Mouse (Mus musculus): Measurements from ENCODE around the gene Pdcd10.

Gene Pdcd10

DNA sequence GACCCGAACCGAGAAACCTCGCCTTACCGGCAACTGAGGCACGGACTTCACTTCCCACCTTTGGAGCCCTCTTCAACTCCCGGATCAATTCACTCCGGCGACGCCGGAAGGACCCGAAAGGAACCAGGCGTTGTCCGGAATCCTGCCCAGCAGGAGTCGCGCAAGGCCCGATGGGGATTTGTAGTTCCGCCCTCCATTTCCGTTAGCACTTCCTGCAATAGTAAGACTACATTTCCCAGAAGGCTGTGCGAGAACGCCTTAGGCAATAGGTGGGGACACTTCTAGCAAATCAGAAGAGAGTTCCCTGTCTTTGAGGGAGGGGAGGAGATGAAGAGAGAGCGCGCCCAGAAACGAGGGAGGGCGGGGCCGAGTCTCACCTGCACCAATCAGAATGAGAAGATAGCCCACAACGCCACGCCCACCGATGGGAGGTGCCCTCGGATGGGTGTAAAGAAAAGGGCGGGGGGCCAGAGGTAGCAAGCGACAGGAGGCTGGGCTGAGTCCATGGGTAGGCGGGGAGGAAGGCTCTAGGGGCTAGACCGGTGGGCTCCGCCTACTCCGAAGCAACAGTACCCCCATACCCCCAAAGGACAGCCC lies at the start of gene Pdcd10:
Gene Pdcd10, minus strand, starts transcription at position 162 of the 597 bp plus-strand sequence.
- peak; percentile 100 for DNase-seq

DNA sequence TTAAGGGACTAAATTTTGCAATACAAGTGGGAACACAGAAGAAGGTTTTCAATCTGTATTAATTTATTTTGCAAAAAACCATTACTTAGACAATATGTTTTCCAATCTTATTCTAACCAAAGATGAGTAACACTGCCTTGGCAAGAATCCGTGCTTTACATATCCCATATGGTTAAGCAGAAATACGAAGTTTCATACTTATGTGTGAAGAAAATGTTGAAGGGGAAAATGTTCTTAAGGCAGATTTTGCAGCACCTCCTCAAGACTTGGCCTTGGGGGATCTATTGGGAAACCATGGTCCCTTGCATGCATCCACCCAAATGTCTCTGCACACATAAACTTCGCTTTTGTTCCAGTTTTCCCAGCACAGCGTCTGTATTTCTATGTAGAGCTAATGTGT lies 28.2 kb upstream of the Pdcd10 start:
- no peak for DNase-seq

DNA sequence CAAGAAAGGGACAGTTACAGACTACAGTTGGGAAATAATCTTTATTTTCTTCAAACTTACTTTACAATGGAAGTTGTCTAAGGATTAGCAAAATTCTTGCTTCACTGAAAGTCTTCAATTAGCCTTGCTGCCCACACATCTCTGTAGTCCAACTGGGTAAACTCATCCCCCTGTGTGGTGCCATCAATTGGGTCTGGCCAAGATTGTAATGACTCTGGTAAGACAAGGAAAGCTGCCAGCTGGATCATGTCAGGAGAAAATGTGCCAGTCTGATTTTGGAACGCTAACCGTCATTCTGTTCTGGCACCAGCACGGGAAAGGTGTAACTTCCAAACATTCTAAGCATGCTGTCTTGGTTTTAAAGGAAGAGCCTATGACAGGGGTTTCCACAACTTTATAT lies 26.6 kb upstream of the Pdcd10 start:
- DNase-seq: no peak

DNA sequence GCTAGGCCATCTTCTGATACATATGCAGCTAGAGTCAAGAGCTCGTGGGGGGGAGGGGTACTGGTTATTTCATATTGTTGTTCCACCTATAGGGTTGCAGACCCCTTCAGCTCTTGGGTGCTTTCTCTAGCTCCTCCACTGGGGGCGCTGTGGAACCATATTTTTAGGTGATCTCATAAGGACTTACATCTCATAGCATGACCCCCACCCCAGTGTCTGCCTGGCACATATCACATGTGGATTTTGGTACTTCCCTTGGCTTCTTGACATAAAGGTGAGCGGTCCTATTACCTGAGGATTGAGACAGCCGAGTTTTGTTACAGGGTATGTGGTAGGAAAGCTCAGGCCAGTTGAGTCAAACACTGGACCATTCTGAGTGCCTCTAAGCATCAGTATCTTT lies 22.7 kb upstream of the Pdcd10 start:
- DNase-seq: peak; percentile 14 to 34

DNA sequence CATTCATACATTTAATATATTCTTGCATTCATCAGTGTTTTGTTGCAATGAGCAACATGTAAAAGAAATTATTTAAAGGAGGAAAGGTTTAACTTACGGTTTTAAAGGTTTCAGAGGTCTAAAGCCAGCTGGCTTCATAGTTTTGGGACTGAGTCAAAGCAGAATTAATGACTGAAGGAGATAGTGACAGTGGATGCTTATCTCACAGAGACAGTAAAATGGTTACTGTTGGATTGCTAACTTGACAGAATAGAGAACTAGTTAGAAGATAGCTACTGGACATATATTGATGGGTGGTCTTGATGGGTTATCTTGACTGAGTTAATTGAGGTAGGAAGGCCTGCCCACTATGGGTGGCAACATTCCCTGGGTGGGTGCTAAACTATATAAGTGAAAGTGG lies 18.9 kb upstream of the Pdcd10 start:
- no peak for DNase-seq

DNA sequence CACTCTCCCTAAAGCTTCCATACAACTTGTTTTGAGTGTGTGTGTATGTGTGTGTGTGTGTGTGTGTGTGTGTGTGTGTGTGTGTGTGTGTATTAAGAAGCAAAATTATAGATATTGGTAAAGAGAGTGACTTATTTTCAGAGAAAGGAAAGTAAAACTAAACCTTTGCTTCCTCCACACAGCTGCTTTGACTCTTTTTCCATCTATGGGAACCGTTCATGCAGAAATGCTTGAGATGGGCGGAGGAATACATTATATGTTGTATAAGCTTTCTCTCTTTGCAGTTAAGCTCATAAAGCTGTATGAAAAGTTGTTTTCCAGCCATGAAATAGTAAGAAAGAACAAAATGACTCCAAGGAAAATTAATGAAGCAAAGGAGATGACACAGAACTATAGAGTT lies 17.4 kb upstream of the Pdcd10 start:
- DNase-seq: no peak

DNA sequence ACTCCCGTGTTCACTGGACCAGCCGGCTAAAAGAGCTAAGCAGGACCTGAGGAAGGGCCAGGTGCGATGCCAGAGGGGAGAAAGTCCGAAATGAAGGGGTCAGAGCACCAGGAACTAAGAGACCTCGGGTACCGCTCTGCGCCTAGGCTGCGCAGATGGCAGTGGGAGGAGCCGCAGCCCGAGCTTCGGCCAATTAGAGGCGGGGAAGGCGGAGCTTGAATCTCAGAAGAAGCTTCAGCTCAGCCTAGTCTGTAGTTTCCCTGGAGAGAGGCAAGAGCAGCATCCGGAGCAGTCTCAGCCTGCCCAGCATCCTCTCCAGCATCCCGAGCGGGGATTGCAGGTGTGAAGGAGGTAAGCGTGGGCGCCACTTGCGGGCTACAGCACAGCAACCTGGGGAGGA lies 636 bp upstream of the Pdcd10 start, which contains the start of gene Serpini1:
Gene Serpini1, plus strand, starts transcription at position 256 of the 400 bp plus-strand sequence.
- DNase-seq: peak; percentile 92 to 95

DNA sequence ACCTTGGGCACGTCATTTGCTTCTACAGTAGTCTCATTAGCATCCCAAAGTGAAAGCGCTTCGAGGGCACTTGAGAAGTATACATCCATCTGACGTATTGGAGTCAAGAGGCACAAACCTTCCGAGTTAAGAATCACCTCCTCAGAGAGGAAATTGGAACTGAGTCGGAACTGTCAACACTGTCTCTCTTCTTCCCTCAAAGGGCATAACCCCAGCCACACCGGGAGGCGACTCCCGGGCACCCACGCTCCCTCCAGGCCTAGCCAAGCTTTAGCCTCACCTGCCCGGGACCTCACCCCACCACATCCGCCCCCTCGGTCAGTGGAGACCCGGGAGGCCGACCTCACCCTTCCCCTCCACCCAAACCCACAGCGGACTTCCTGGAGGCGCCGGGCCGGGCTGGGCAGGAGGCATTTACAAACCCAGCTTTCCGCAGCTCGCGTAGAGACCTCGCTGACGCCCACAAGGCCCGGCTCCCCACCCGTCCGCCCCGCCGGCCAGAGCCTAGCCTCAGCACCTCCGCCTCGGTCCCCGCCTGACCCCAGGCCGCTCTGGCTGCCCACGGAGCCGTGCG lies 448 bp downstream of the Pdcd10 start:
- DNase-seq: no peak

DNA sequence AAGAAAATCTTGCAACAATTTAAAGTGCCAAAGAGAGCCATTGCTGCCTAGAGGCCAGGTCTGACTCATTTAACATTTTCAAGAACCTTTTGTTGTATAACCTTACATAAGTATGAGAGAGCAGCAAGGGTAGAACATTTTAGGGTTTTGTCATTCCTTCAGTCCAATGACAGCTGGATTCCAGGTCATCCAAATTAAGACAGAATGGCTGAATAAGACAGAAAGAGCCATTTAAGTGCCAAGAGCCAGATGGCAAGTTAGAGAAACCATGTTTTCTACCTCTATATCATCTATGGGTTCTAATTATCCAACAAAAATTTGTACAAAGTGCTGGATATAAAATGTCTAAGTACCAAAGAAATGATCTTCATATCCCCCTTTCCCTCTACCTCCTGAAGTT lies 5.4 kb downstream of the Pdcd10 start:
- DNase-seq: no peak

DNA sequence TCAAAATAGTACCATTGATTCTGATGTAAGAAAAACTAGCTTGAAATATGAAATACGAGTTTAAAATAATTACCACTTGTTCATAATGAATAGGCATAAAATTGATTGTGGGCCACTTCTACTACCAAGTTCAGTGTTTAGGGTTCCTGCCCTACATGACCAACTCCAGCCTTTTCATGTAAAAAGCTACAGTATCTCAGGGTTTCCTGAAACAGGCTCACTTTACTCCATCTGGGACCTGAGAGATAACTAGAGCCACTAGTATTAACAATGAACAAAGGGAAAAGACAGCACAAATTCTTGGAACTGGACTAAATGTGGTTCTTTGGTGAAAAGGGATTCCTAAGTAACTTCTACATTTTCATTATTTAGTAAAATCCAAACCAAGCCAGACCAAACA lies 12.4 kb downstream of the Pdcd10 start:
- DNase-seq: no peak

DNA sequence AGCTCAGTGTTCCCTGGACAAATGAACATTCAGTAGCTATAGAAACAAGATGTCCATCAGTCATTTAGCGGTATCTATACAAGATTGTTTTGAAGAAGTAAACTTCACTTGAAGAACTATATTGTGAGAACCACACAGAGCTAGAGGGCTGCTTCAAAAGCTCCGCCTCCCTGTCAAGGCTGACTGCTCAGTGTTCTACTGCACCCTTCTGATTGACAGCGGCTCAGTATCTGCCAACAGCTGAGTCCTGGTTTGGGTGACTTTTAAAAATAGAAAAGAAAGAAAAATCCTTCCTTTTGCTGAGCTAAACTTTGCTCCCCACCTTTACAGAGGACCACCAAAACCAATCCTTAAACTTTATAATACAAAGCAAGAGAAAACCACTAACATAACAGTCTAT lies 13.8 kb downstream of the Pdcd10 start:
- peak; percentile 64 to 71 for DNase-seq

DNA sequence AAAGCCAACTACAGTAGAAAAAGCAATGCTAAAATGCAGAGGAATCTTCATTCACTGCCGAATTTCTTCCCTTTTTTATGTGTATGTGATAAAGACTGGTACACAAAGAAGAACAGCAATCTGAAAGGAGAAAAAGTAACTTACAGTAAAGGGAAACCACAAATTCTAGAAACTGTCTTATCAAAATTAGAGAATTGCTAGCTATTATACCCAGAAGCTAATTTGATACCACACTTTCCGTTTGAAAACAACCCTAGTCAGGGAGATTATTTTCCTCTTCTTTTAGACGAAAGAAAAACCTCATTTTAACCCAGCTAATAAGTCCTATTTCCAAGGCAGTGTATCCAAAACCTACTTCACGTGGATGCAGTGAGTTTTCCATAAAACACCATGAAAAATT lies 15.4 kb downstream of the Pdcd10 start:
- DNase-seq: no peak

DNA sequence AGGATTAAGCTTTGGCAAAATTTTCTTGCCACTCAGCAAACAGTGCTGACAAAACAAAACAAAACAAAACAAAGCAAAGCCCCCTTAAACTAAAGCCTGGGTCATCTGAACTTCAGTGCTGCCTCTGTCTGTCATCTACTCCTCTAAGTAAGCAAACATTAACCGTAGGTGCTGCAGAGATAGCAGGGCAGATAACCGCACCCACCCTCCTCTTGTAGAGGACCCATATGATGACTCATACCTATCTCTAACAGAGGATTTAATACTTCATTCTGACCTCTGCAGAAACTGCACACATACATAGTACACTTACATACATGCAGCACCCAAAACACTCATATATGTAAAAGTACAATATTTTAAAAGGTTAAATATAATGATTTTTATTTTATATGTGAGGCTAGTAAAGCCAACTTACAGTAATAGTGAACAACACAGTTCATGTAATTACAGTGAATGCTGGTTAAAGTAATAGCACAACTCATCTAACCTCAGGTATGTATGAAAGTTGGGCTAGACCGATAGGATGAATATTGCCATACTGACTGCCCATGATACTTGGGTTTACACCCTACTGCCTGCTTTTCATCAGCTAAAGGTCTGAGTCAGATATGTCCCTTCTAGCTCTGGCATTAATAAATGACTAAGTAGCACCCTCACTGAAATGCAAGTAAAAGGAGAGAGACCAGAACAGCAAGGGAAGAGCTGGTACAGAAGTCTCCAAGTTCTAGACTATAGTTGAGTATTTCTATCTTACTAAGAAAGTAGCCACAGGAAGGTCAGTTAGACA lies 22.4 kb downstream of the Pdcd10 start:
- no peak for DNase-seq

DNA sequence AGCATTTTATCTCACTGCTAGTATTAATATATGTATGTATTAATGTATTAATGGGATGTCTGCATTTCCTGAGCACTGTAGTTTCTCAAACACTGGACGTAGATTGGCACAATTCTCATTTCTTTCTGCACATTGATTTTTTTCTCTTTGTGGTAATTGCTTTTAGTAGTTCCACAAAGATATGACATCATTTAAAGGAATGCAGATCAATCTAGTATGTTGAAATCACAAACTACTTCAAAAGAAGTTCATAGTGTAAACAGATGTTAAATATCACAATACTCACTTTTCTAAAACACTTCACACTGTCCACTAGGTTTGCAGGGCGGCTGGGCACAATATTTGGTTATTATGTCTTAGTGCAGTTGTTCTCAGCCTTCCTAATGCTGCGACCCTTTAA lies 25.6 kb downstream of the Pdcd10 start:
- no peak for DNase-seq

DNA sequence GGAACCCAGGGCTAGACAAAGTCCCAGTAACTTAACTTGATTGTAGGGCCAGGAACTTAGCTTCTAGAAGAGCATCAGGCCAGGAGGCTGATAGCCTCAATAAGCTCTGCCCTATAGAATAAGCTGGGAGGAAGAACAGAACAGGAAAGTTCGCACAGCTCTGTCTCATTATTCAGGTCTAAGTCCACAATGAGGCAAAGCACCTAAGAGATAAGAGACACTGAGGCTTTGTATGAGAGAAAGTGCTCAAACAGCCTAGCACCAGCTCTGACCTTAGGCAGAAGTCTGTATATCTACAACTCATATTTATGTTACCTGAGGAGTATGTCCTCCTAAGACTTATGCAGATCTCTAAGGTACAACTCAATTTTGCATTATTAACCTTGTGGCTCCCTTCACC lies 34.1 kb downstream of the Pdcd10 start:
- DNase-seq: no peak

DNA sequence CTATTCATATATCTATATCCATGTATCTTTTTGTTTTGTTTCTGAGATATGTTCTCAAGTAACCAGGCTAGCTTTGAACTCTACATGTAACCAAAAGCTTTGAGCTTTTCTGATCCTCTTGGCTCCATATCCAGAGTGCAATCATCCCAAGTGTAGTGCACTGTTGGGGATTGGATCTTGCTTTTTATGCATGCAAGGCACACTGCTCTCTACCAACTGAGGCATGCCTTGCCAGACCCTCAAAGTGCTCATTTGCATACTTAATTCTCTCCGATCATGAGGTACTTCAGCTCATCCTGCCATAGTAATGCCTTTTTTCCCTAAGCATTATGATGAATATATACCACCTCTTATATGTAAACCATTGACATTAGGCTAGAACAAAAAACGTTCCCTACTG lies 35.3 kb downstream of the Pdcd10 start:
- no peak for DNase-seq

DNA sequence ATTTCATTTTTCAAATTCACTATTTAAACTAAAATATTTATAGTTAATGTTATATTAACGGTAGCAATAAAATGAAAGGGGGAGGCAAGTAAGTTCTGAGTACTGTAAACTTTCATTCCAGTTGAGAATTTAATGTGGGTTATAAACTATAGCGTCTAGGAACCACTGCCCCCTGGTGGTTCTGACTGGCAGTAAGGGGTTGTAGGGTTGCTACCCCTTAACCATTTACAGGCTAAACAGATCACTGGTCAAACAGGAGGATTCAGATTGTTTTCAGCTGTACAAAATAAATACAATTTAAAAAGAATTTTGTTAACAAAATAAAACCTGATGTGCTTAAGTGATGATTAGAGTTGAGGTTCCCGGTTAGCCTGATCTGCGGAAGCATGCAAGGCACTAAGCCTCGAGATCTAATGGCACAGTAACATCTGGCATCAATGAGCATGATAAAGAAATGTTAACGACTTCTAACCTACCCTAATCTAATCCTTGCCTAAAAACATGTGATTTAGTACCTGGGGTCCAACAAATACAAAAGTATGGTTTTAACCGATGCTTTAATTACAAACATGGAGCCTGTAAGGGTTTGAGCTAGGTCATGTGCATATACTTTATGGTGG lies 38.9 kb downstream of the Pdcd10 start:
- peak; percentile 41 to 72 for DNase-seq

DNA sequence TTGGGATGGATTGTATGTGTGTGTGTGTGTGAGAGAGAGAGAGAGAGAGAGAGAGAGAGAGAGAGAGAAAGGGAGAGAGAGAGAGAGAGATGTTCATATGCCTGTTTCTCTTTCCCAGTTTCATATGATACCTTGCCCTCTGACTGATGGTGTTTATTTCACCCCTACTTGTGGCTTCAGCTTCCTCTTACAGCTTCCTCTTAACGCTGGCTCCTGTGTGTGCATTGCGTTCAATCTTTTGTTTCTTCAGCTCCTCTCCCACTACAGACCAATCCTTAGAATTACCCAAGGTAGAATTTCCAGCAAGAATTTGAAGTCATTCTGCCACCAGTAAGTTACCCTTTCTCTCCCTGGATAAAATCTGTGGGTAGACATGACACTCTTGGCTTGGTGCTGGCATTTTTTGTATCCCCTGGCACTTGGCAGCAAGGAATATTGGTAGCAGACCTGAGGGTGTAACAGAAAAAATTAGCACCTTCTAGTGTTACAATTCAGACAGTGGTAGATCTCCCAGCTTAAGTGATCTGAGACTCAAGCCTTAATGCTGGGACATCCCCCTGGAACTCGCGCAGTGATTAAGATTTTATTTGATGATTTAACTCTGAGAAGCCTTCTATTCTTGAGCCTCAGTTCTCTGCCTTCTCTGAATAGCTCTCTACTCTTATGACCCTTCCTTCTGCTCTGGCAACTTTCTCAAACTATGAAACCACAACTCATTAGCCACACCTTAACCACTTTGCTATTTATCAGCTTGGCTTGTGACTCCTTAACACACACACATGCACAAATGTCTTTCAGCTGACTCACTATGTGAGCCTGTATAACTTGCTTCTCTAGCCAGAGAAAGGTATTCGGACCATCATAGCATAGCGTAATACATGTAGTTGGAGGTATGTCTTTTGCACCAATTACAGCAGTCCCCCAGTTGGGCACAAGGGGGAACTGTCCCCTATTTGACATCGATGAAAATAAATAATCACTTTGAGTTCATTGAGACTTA lies 57.4 kb downstream of the Pdcd10 start:
- no peak for DNase-seq

DNA sequence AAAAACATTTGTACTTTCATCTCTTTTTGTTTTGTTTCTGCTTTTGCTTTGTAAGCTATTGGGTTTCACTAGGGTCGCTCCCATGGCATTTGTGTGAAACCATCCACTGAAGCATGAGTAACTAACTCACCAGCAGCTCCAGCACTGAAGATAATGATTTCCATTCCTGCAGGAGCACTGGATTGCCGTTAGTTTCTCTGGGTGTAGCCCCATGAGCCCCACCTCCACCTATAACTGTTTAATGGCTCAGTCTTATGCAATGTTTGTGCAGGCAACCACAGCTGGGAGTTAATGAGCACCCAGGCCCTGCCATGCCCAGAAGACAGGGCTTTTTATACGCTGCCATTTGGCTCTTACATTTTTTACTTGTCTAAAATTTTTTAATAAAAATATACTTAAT lies 63.7 kb downstream of the Pdcd10 start:
- peak; percentile 9 to 40 for DNase-seq

DNA sequence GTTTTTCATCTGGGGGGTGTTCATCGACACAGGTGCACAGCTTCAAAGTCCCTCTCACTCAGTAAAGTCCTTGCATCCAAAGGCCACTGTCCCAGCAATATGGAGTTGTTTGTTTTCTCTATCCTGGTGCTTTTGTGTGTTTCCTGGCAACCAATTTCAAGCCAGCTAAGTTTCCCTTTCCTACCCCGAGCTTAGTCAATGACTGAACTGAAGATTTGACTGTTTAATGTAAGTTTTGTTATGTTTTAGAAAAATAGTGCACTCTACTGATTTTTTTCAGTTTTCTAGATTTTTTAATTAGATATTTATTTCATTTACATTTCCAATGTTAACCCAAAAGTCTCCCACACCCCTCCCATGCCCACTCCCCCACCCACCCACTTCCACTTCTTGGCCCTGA lies 74.6 kb downstream of the Pdcd10 start, which contains the start of gene Wdr49:
Gene Wdr49, minus strand, starts transcription at position 101 of the 400 bp plus-strand sequence.
- no peak for DNase-seq

DNA sequence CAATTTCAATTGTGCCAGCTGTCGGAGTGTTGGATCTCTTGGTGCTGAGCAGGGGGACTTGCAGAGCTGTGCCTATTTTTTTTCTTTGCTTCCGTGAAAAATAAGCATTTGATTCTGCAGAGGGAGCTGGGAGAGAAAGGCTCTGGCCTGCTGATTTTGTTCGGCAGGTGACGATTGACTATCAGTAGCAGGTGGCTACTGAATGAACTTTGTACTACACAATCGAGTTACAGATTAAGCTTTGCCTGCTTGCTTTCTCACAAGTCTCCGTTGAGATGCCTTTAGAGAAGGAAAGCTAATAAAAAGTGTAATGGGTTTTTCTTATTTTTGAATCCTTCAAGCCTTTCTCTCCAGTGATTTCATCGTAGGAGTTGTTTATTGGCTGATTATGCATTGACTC lies 81.5 kb downstream of the Pdcd10 start:
- no peak for DNase-seq

DNA sequence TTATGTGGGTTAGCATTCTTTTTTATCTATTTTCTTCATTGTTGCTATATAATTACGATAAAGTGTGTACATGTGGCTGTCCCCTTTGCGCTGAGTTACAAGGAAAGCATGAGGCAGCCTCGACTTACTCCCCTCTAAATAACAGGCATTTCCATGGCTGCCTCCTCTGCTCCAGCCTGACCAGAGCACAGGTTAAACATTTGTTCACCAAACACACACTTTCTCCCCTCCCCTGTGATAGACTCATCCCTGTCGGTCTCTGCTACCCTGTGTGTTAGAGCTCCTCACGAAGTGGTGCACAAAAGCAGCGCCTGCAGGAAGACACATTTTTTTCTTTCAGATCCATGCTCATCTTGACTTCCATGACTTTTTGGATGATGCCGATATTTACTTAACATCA lies 82.0 kb downstream of the Pdcd10 start:
- DNase-seq: no peak

All from kidney, postnatal 25 days (tissue).